Mouse (Mus musculus): ENCODE data around the gene Tns2. TPM values are rescaled to one million over a fixed set of nuclear protein-coding genes. Genes with fewer than 3 reads are reported as not detected.
A peak's percentile ranks its signal among the peaks of the same experiment; 100 is the strongest.

Tns2 gene
- polyA plus RNA-seq, 1 experiment from 2014 or later = 8.7 TPM

GRCm38 (mm10) chr15:102113674-102114073 lies 13.5 kb downstream of the Tns2 start:
- H3K36me3 ChIP-seq (ENCODE audit: control insufficient read depth, insufficient read depth, low read length) = peaks cover 12% of the 10 kb centered on the region; the same call in 1 of the 2 replicates
- H3K4me1 ChIP-seq (ENCODE audit: control insufficient read depth, insufficient read depth, low read depth, low read length) = peaks cover 21% of the 10 kb centered on the region
- no peaks in the 10 kb centered on the region for H3K9me3 ChIP-seq (ENCODE audit: control insufficient read depth, low read length)
- no peak for ATAC-seq
- no peaks in the 10 kb centered on the region for H3K27me3 ChIP-seq (replicated peaks; ENCODE audit: control insufficient read depth, insufficient read depth, low read length)
- no peak overlapping the region for H3K9ac ChIP-seq (ENCODE audit: low read depth, low read length)
- no peak overlapping the region for H3K27ac ChIP-seq (ENCODE audit: low read depth, low read length)
- WGBS = 79% methylated on average over 4 of the region's 4 CpGs
- H3K4me3 ChIP-seq (ENCODE audit: low read length) = no peak overlapping the region
- H3K4me2 ChIP-seq (ENCODE audit: low read length) = no peak overlapping the region

GRCm38 (mm10) chr15:102114651-102115260 lies 14.5 kb downstream of the Tns2 start:
- 86% methylated on average over 7 of the region's 7 CpGs for WGBS
- Histone ChIP-seq H3K4me1 (ENCODE audit: control insufficient read depth, insufficient read depth, low read depth, low read length) (peaks cover 18% of the 10 kb centered on the region), H3K9ac (ENCODE audit: low read depth, low read length) (no peak overlapping the region), H3K4me3 (ENCODE audit: low read length) (no peak overlapping the region), H3K9me3 (ENCODE audit: control insufficient read depth, low read length) (no peaks in the 10 kb centered on the region), H3K27ac (ENCODE audit: low read depth, low read length) (no peak overlapping the region), H3K36me3 (ENCODE audit: control insufficient read depth, insufficient read depth, low read length) (peaks cover 12% of the 10 kb centered on the region; the same call in 1 of the 2 replicates), H3K4me2 (ENCODE audit: low read length) (no peak overlapping the region), H3K27me3 (replicated peaks; ENCODE audit: control insufficient read depth, insufficient read depth, low read length) (no peaks in the 10 kb centered on the region)
- ATAC-seq = no peak

- Histone ChIP-seq H3K4me2 (ENCODE audit: low read length) (no peak overlapping the region), H3K27ac (ENCODE audit: low read depth, low read length) (peak overlapping the region; percentile 63), H3K4me3 (ENCODE audit: low read length) (no peak overlapping the region), H3K9ac (ENCODE audit: low read depth, low read length) (0 out of 2 replicates have a peak overlapping the region, but pooled peaks have one; percentile 16), H3K4me1 (ENCODE audit: control insufficient read depth, insufficient read depth, low read depth, low read length) (peaks cover 18% of the 10 kb centered on the region), H3K9me3 (ENCODE audit: control insufficient read depth, low read length) (no peaks in the 10 kb centered on the region), H3K36me3 (ENCODE audit: control insufficient read depth, insufficient read depth, low read length) (peaks cover 12% of the 10 kb centered on the region; the same call in 1 of the 2 replicates), H3K27me3 (replicated peaks; ENCODE audit: control insufficient read depth, insufficient read depth, low read length) (no peaks in the 10 kb centered on the region)
- 58% methylated on average over 9 of the region's 9 CpGs for WGBS
- no peak for ATAC-seq
Observed at GRCm38 (mm10) chr15:102115731-102116231, 15.6 kb downstream of the Tns2 start.

GRCm38 (mm10) chr15:102116753-102117415 lies 16.7 kb downstream of the Tns2 start:
- WGBS = 54% methylated on average over 11 of the region's 11 CpGs
- Histone ChIP-seq H3K27me3 (replicated peaks; ENCODE audit: control insufficient read depth, insufficient read depth, low read length) (no peaks in the 10 kb centered on the region), H3K36me3 (ENCODE audit: control insufficient read depth, insufficient read depth, low read length) (peaks cover 17% of the 10 kb centered on the region), H3K9me3 (ENCODE audit: control insufficient read depth, low read length) (no peaks in the 10 kb centered on the region), H3K27ac (ENCODE audit: low read depth, low read length) (peak overlapping the region; percentile 63), H3K4me1 (ENCODE audit: control insufficient read depth, insufficient read depth, low read depth, low read length) (peaks cover 18% of the 10 kb centered on the region), H3K4me2 (ENCODE audit: low read length) (no peak overlapping the region; the same call in 1 of the 2 replicates), H3K4me3 (ENCODE audit: low read length) (no peak overlapping the region), H3K9ac (ENCODE audit: low read depth, low read length) (no peak overlapping the region)
- peak; percentile 88 for ATAC-seq

GRCm38 (mm10) chr15:102117461-102118443 lies 17.5 kb downstream of the Tns2 start:
- H3K27ac ChIP-seq (ENCODE audit: low read depth, low read length) = peak overlapping the region; percentile 63
- H3K4me3 ChIP-seq (ENCODE audit: low read length) = no peak overlapping the region
- H3K9me3 ChIP-seq (ENCODE audit: control insufficient read depth, low read length) = no peaks in the 10 kb centered on the region
- peak; percentile 26; the same call in 1 of the 2 replicates for ATAC-seq
- 61% methylated on average over 18 of the region's 19 CpGs for whole genome bisulfite sequencing
- H3K36me3 ChIP-seq (ENCODE audit: control insufficient read depth, insufficient read depth, low read length) = peaks cover 19% of the 10 kb centered on the region
- H3K9ac ChIP-seq (ENCODE audit: low read depth, low read length) = no peak overlapping the region
- H3K27me3 ChIP-seq (replicated peaks; ENCODE audit: control insufficient read depth, insufficient read depth, low read length) = no peaks in the 10 kb centered on the region
- no peak overlapping the region; the same call in 1 of the 2 replicates for H3K4me2 ChIP-seq (ENCODE audit: low read length)
- H3K4me1 ChIP-seq (ENCODE audit: control insufficient read depth, insufficient read depth, low read depth, low read length) = peaks cover 18% of the 10 kb centered on the region

- Histone ChIP-seq H3K27ac (ENCODE audit: low read depth, low read length) (no peak overlapping the region), H3K4me2 (ENCODE audit: low read length) (no peak overlapping the region)
- no peak for ATAC-seq
Observed at GRCm38 (mm10) chr15:102118591-102118990, 18.4 kb downstream of the Tns2 start.

GRCm38 (mm10) chr15:102119121-102119830 lies 19.1 kb downstream of the Tns2 start:
- Histone ChIP-seq H3K36me3 (ENCODE audit: control insufficient read depth, insufficient read depth, low read length) (peaks cover 19% of the 10 kb centered on the region), H3K4me3 (ENCODE audit: low read length) (no peak overlapping the region), H3K4me2 (ENCODE audit: low read length) (no peak overlapping the region), H3K4me1 (ENCODE audit: control insufficient read depth, insufficient read depth, low read depth, low read length) (peaks cover 18% of the 10 kb centered on the region), H3K9me3 (ENCODE audit: control insufficient read depth, low read length) (no peaks in the 10 kb centered on the region), H3K27ac (ENCODE audit: low read depth, low read length) (no peak overlapping the region), H3K27me3 (replicated peaks; ENCODE audit: control insufficient read depth, insufficient read depth, low read length) (no peaks in the 10 kb centered on the region), H3K9ac (ENCODE audit: low read depth, low read length) (no peak overlapping the region)
- ATAC-seq = no peak
- 68% methylated on average over 8 of the region's 8 CpGs for WGBS

More at GRCm38 (mm10) chr15:102118591-102118990, 18.4 kb downstream of the Tns2 start:
- no peaks in the 10 kb centered on the region for H3K9me3 ChIP-seq (ENCODE audit: control insufficient read depth, low read length)
- H3K4me3 ChIP-seq (ENCODE audit: low read length) = no peak overlapping the region
- 87% methylated on average over 4 of the region's 4 CpGs for WGBS
- peaks cover 19% of the 10 kb centered on the region for H3K36me3 ChIP-seq (ENCODE audit: control insufficient read depth, insufficient read depth, low read length)
- no peak overlapping the region for H3K9ac ChIP-seq (ENCODE audit: low read depth, low read length)
- H3K4me1 ChIP-seq (ENCODE audit: control insufficient read depth, insufficient read depth, low read depth, low read length) = peaks cover 18% of the 10 kb centered on the region
- no peaks in the 10 kb centered on the region for H3K27me3 ChIP-seq (replicated peaks; ENCODE audit: control insufficient read depth, insufficient read depth, low read length)

GRCm38 (mm10) chr15:102119831-102120170 lies 19.6 kb downstream of the Tns2 start:
- Histone ChIP-seq H3K4me3 (ENCODE audit: low read length) (no peak overlapping the region), H3K9me3 (ENCODE audit: control insufficient read depth, low read length) (no peaks in the 10 kb centered on the region), H3K4me1 (ENCODE audit: control insufficient read depth, insufficient read depth, low read depth, low read length) (peaks cover 18% of the 10 kb centered on the region), H3K27ac (ENCODE audit: low read depth, low read length) (no peak overlapping the region), H3K36me3 (ENCODE audit: control insufficient read depth, insufficient read depth, low read length) (peaks cover 24% of the 10 kb centered on the region), H3K9ac (ENCODE audit: low read depth, low read length) (no peak overlapping the region), H3K27me3 (replicated peaks; ENCODE audit: control insufficient read depth, insufficient read depth, low read length) (no peaks in the 10 kb centered on the region), H3K4me2 (ENCODE audit: low read length) (no peak overlapping the region)
- ATAC-seq = no peak
- 77% methylated on average over 2 of the region's 2 CpGs for WGBS

Data from hindbrain, embryonic 16.5 days (tissue).